Mouse (Mus musculus) forebrain, embryonic 13.5 days (tissue): ENCODE measurements around the gene Stx2. TPM values are rescaled to one million over a fixed set of nuclear protein-coding genes. Genes with fewer than 3 reads are reported as not detected.

Experiments used
- ATAC-seq: fragments of 200-750 bp; cut with Nextera tagmentation; 2 replicates; pipeline ENCODE4 v1.8.0; 2017
- H3K27ac ChIP-seq: fragments of 300-500 bp; sonication (generic); 2 replicates; pipeline ENCODE4 v1.5.1; 2015; ENCODE audit warnings: inconsistent platforms, mild to moderate bottlenecking, moderate library complexity
- H3K27me3 ChIP-seq: fragments of 300-500 bp; sonication (generic); 2 replicates; pipeline ENCODE4 v1.6.1; 2015; ENCODE audit warnings: mild to moderate bottlenecking, inconsistent platforms
- H3K36me3 ChIP-seq: fragments of 300-500 bp; sonication (generic); 2 replicates; pipeline ENCODE4 v1.6.1; 2015; ENCODE audit warnings: mild to moderate bottlenecking, inconsistent platforms; ENCODE audit not compliant: poor library complexity, severe bottlenecking
- H3K4me1 ChIP-seq: fragments of 300-500 bp; sonication (generic); 2 replicates; pipeline ENCODE4 v1.6.1; 2015; ENCODE audit warnings: inconsistent platforms
- H3K4me2 ChIP-seq: fragments of 300-500 bp; sonication (generic); 2 replicates; pipeline ENCODE4 v1.6.1; 2015; ENCODE audit warnings: inconsistent platforms, mild to moderate bottlenecking, moderate library complexity
- H3K4me3 ChIP-seq: fragments of 300-500 bp; sonication (generic); 2 replicates; pipeline ENCODE4 v1.5.1; 2015; ENCODE audit warnings: mild to moderate bottlenecking, inconsistent platforms
- H3K9ac ChIP-seq: fragments of 300-500 bp; sonication (generic); 2 replicates; pipeline ENCODE4 v1.6.1; 2015; ENCODE audit warnings: mild to moderate bottlenecking, inconsistent platforms
- H3K9me3 ChIP-seq: fragments of 300-500 bp; sonication (generic); replicated peaks from 2 replicates; pipeline ENCODE4 v1.6.1; 2016; ENCODE audit warnings: inconsistent platforms
- WGBS: fragments of 180-500 bp; shearing (Covaris S2); methylation state at CpG from one replicate; pipeline ENCODE4 v1.1.7; 2015; 5-methylcytosine and 5-hydroxymethylcytosine counted together
- polyA plus RNA-seq: library from polyadenylated mRNA; unstranded; fragments of >200 nt; fragmentation: Nextera tagmentation; extraction: Ambion mirVana; gene quantifications from 2 replicates; pipeline ENCODE4 v1.2.1, GENCODE M21; 2015

The Stx2 gene
- polyA plus RNA-seq, 1 experiment from 2014 or later = 17.1 TPM

DNA sequence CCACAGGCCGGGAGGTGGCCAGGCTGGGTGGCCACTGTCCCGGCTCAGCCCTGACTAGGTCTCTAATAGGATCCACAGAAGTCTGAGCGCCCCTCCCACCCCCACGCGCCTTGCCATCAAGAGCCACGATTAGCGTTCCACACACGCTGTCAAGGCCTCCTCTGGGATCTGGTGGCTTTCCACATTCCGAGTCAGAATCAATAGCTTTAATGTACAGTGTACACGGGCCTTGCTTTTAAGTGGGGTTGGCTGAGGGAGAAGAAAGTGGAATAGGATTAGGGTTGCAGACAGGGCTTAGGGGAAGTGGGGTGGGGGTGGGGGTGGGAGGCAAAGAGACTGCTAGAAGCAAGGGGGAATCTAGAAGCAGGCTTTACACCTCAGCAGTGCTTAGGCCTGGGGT, 67.9 kb downstream of the Stx2 start:
- no peak for ATAC-seq
- WGBS = 76% methylated on average over 10 of the region's 10 CpGs
- H3K9me3 ChIP-seq = no peaks in the 10 kb centered on the region
- H3K4me3 ChIP-seq = no peak overlapping the region
- H3K4me2 ChIP-seq = no peak overlapping the region
- no peak overlapping the region for H3K27ac ChIP-seq
- H3K36me3 ChIP-seq = no peaks in the 10 kb centered on the region
- no peaks in the 10 kb centered on the region for H3K27me3 ChIP-seq
- H3K9ac ChIP-seq = no peak overlapping the region
- peaks cover 5% of the 10 kb centered on the region for H3K4me1 ChIP-seq

DNA sequence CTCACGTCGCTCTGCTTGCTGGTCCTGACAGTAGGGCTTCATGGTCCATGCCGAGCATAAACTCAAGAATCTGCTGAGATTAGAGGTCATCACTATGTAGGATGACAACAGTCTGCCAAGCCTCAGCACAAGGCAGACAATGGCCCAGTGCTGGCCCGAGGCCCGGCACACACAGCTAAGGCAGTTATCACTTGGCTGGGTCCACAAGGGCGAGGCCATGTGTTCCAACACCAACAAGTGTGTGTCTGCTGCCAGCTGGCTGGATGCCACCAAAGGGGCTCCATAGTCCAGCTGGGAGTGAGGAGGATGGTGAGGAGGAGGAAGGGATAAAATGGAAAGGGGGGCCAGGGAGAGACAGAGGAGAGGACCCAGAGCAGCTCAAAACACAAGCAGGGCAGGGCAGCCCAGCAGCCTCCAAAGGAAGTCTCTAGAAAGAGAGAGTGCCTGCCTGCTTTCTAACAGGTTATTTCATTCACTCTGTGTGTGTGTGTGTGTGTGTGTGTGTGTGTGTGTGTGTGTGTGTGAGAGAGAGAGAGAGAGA, 72.9 kb downstream of the Stx2 start:
- no peaks in the 10 kb centered on the region for H3K9me3 ChIP-seq
- peak; percentile 77 for ATAC-seq
- no peak overlapping the region for H3K4me3 ChIP-seq
- no peaks in the 10 kb centered on the region for H3K36me3 ChIP-seq
- no peaks in the 10 kb centered on the region for H3K27me3 ChIP-seq
- 48% methylated on average over 6 of the region's 6 CpGs for WGBS
- no peak overlapping the region for H3K9ac ChIP-seq
- no peak overlapping the region for H3K4me2 ChIP-seq
- no peak overlapping the region for H3K27ac ChIP-seq
- H3K4me1 ChIP-seq = peaks cover 18% of the 10 kb centered on the region

Other genes with a start within 250 kb of the Stx2 start
- 1.2 and 1.4 TPM in 2 replicates for gene Rimbp2, start 55.1 kb downstream of the Stx2 start, polyA plus RNA-seq
- gene Ran, start 11.5 kb upstream of the Stx2 start, polyA plus RNA-seq = 746 and 789 TPM in 2 replicates
- 0.05 and 0.09 TPM in 2 replicates for gene Adgrd1, start 88.2 kb upstream of the Stx2 start, polyA plus RNA-seq